Mouse (Mus musculus) myocyte (in vitro differentiated cells): ENCODE results near the gene Rreb1.
A peak's percentile ranks its signal among the peaks of the same experiment; 100 is the strongest.

Experiments used
- E2F4 ChIP-seq: IDR thresholded peaks from one replicate; pipeline ENCODE4 v1.6.1; 2011; ENCODE audit warnings: mild to moderate bottlenecking, control low read depth, moderate library complexity; ENCODE audit not compliant: insufficient read depth
- MAX ChIP-seq: IDR thresholded peaks from one replicate; pipeline ENCODE4 v1.6.1; 2011; ENCODE audit warnings: low read depth, mild to moderate bottlenecking, control low read depth
- MYOD1 ChIP-seq, 3 experiments: IDR thresholded peaks; one replicate each; pipeline ENCODE4 v1.6.1; 2011; ENCODE audit warnings: control low read depth in 2 of 3, low read depth in 2 of 3, mild to moderate bottlenecking in 2 of 3, moderate library complexity in 1 of 3; ENCODE audit not compliant: insufficient read length in 2 of 3, control insufficient read depth in 1 of 3
- MYOG ChIP-seq, 3 experiments: IDR thresholded peaks; one replicate each; pipeline ENCODE4 v1.6.1; 2011; ENCODE audit warnings: control low read depth in 2 of 3, low read depth in 2 of 3, mild to moderate bottlenecking in 2 of 3; ENCODE audit not compliant: insufficient read length in 2 of 3, control insufficient read depth in 1 of 3, insufficient read depth in 1 of 3
- POLR2A ChIP-seq: IDR thresholded peaks from one replicate; pipeline ENCODE4 v1.6.1; 2011; ENCODE audit warnings: low read depth, mild to moderate bottlenecking, control low read depth, moderate library complexity; ENCODE audit not compliant: insufficient read length
- POLR2AphosphoS2 ChIP-seq: IDR thresholded peaks from one replicate; pipeline ENCODE4 v1.6.1; 2011; ENCODE audit warnings: low read depth, control low read depth; ENCODE audit not compliant: insufficient read length
- REST ChIP-seq: IDR thresholded peaks from one replicate; pipeline ENCODE4 v1.6.1; 2011; ENCODE audit warnings: mild to moderate bottlenecking, control low read depth, moderate library complexity; ENCODE audit not compliant: insufficient read depth, insufficient read length
- TCF12 ChIP-seq: IDR thresholded peaks from one replicate; pipeline ENCODE4 v1.6.1; 2011; ENCODE audit warnings: mild to moderate bottlenecking, control low read depth; ENCODE audit not compliant: poor library complexity, insufficient read depth, severe bottlenecking
- USF1 ChIP-seq: IDR thresholded peaks from one replicate; pipeline ENCODE4 v1.6.1; 2011; ENCODE audit warnings: low read depth, mild to moderate bottlenecking, control low read depth, moderate library complexity

GRCm38 (mm10) chr13:37967052-37967437, 188.8 kb downstream of the Rreb1 start:
- no peak for TF ChIP-seq TCF12
- TF ChIP-seq POLR2AphosphoS2 = no peak
- no peak for TF ChIP-seq POLR2A
- peak in 1 of 3 experiments; percentile 8 for TF ChIP-seq MYOG (IDR thresholded peaks at IDR 0.05; ENCODE audit: control insufficient read depth in 1 of 3, insufficient read depth in 1 of 3, insufficient read length in 2 of 3, low read depth in 2 of 3)
- TF ChIP-seq MYOD1 (IDR thresholded peaks at IDR 0.05; ENCODE audit: control insufficient read depth in 1 of 3, insufficient read length in 2 of 3, low read depth in 2 of 3) = no peak
- TF ChIP-seq REST = no peak
- TF ChIP-seq MAX = no peak
- no peak for TF ChIP-seq USF1
- TF ChIP-seq E2F4 = no peak
